Comparison of ENCODE assay signal across 8 mouse cellular contexts in genomic region chr7:109276622-109277021, GRCm38 (mm10).
DNase-seq lines count a peak whose midpoint lies in the region; ATAC-seq and TF ChIP-seq lines count a peak whose summit lies in the region.

No protein-coding gene starts in this region.

- H3K4me3 ChIP-seq in kidney, adult 2 months (ENCODE audit: insufficient read depth, low read depth, low read length): no peak overlapping the region
- H3K4me3 ChIP-seq in hindbrain, postnatal 0 days (ENCODE audit: low read length): no peak overlapping the region

- H3K27ac ChIP-seq in kidney, adult 2 months (ENCODE audit: insufficient read depth, low read depth, low read length): no peak overlapping the region
- H3K27ac ChIP-seq in hindbrain, postnatal 0 days: no peak overlapping the region

- TF ChIP-seq CTCF in kidney, adult 2 months (conservative IDR thresholded peaks at IDR 0.05; ENCODE audit: insufficient read depth, insufficient read length, low read depth, low read length): no peak
- TF ChIP-seq CTCF in hindbrain, postnatal 0 days (IDR thresholded peaks at IDR 0.05; ENCODE audit: low read depth): no peak

- WGBS in kidney, adult 2 months: 69% methylated on average over 3 of the region's 3 CpGs
- 64% methylated on average over 3 of the region's 3 CpGs for WGBS in hindbrain, postnatal 0 days

- no peak overlapping the region for H3K4me2 ChIP-seq in hindbrain, postnatal 0 days (ENCODE audit: low read depth, low read length)

- H3K9ac ChIP-seq in hindbrain, postnatal 0 days (replicated peaks; ENCODE audit: low read length): no peak overlapping the region

- H3K9me3 ChIP-seq in hindbrain, postnatal 0 days (ENCODE audit: low read length): no peaks in the 10 kb centered on the region

- no peak for TF ChIP-seq POLR2A in kidney, adult 2 months (IDR thresholded peaks at IDR 0.05; ENCODE audit: low read depth, low read length)

- no peaks in the 10 kb centered on the region for H3K27me3 ChIP-seq in kidney, adult 2 months (replicated peaks; ENCODE audit: control insufficient read depth, insufficient read depth, low read length)
- no peaks in the 10 kb centered on the region for H3K27me3 ChIP-seq in hindbrain, postnatal 0 days (ENCODE audit: insufficient read depth, low read length)

- peak; percentile 10 for DNase-seq in kidney, adult 2 months
- DNase-seq in kidney, adult 11 months: no peak
- peak; percentile 76 for DNase-seq in 416B (ENCODE audit: low read depth)
- DNase-seq in adrenal gland, adult 2 months: peak; percentile 62
- peak; percentile 57 for DNase-seq in hindbrain, postnatal 0 days (ENCODE audit: low spot score)
- no peak for DNase-seq in frontal cortex, postnatal 14 days (ENCODE audit: low spot score in 2 of 2)
- DNase-seq in spleen, adult 12 weeks (ENCODE audit: low spot score): no peak
- no peak for DNase-seq in spleen, postnatal 36 days (ENCODE audit: low spot score in 2 of 2)

- no peaks in the 10 kb centered on the region for H3K36me3 ChIP-seq in kidney, adult 2 months (ENCODE audit: control insufficient read depth, insufficient read depth, low read length)
- no peaks in the 10 kb centered on the region for H3K36me3 ChIP-seq in hindbrain, postnatal 0 days (ENCODE audit: insufficient read depth, low read length)

- ATAC-seq in hindbrain, postnatal 0 days: 0 out of 2 replicates have a peak, but pooled peaks have one; percentile 37

- no peaks in the 10 kb centered on the region for H3K4me1 ChIP-seq in kidney, adult 2 months (ENCODE audit: control insufficient read depth, insufficient read depth, low read length)
- no peaks in the 10 kb centered on the region for H3K4me1 ChIP-seq in hindbrain, postnatal 0 days (ENCODE audit: insufficient read depth, low read length)

Comparison
In these comparisons a context has a peak if more than half of its experiments do, and no peak if none do; other contexts are left out.
1. DNase-seq: peak in kidney, adult 2 months (single experiment), 416B (single experiment), adrenal gland, adult 2 months (single experiment) and hindbrain, postnatal 0 days (single experiment); none in kidney, adult 11 months (single experiment), frontal cortex, postnatal 14 days (0 of 2), spleen, adult 12 weeks (single experiment) and spleen, postnatal 36 days (0 of 2).